Mouse (Mus musculus): ENCODE data around the gene Cdhr3.
"Not testable (repeated sequence)": the region's sequence is repeated elsewhere in the genome, so short reads cannot be mapped to it uniquely, and the experiment has no call there.

- TF ChIP-seq CTCF (IDR thresholded peaks at IDR 0.05); POLR2A (IDR thresholded peaks at IDR 0.05; ENCODE audit: insufficient read depth, low read depth, low read length); EP300 (IDR thresholded peaks at IDR 0.05; ENCODE audit: insufficient read depth, low read depth, low read length): not testable (repeated sequence)
Measured at GRCm38 (mm10) chr12:33062379-33062778, 30.3 kb downstream of the Cdhr3 start.
